Mouse (Mus musculus): ENCODE results near the gene Rpp30.

Gene Rpp30

DNA sequence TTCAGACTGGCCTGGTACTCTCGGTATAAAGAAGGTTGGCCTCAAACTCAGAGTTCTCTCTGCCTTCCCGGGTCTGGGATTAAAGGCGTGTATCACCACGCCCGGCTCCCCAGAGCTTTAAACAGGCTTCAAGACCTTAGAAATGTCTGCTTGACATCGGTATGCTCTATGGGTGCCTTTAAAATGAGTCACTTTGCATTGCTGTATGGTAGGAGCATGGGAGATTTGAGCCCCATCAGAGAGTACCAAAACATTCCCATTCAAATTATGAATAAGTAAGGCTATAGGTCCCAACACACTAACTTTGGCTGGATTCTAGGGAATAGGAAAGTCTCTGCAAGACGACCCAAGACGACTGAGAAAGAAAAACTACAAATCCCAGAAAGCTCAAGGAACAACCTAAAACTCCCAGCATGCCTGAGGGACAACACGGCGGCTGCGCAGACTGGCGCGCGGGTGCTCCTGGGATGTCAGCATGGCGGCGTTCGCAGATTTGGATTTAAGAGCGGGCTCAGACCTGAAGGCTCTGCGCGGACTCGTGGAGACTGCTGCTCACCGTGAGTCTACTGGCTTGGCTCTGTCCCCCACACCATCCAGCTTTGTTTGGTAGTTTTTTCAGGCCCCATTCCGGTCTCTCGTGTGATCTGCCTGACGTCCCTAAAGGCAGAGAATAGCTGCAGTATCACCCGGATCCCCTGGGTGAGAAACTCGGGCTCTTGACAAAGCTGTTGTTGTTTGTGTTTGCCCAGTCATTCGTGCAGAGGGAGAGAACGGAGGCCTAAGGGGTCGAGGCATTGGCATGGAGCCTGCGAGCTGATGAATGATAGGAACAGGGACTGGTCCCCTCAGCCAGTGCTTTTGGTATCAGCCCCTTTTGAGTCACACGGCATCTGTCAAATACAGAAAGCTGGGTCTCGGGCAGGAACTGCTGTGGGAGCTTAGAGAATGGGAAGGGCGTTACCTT, at the start of gene Rpp30:
Rpp30 (plus strand) TSS at position 455 of the 964 bp plus-strand sequence.
- peak; percentile 65 to 75 for DNase-seq (ENCODE audit: low spot score in 2 of 2)

DNA sequence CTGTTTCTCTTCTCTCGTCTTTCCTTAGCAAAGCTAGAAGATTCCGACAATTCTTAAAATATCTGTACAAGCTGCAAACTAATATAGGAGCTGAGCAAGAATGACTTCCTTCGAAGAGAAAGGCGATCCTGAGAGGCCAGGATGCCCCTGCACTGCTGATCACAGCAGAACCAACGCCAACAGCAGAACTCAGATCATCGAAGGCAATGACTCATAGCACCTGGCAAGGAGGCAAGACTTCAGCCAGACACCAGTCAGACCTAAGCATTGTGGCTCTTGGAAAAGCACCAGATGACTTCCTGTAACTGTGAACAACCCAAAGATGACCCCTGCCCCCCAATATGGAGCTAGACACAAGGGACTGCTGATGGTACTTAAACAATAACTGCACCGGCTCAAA, 37.5 kb upstream of the Rpp30 start:
- no peak for DNase-seq (ENCODE audit: low spot score in 2 of 2)

DNA sequence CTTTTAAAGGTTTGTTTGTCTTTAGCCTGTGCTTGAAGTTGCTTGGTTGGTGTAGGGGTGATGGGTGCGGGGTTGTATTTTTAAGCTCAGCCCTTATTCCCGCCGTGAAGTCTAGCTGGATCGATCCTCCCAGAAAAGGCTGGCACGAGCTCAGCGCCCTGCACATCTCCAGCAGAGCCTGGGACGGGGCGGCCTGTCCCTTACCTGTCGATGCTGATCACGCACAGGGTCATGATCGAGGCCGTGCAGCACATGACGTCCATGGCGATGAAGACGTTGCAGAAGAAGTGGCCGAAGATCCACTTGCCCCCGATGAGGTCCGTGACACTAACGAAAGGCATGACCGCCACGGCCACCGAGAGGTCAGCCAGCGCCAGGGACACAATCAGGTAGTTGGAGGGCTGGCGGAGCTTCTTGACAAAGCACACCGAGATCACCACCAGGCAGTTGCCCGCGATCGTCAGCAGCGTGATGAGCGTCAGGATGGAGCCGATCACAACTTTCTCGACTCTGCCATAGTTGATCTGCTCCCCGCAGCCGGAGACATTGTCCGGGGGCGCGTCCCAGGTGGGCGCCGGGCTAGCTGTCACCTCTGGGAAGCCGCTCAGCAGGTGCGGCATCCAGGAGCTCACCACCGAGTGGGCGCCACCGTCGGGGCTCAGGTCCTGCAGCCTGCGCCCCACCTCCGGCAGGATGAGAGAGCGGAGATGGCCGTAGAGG, 26.9 kb upstream of the Rpp30 start:
- DNase-seq (ENCODE audit: low spot score in 2 of 2): no peak

DNA sequence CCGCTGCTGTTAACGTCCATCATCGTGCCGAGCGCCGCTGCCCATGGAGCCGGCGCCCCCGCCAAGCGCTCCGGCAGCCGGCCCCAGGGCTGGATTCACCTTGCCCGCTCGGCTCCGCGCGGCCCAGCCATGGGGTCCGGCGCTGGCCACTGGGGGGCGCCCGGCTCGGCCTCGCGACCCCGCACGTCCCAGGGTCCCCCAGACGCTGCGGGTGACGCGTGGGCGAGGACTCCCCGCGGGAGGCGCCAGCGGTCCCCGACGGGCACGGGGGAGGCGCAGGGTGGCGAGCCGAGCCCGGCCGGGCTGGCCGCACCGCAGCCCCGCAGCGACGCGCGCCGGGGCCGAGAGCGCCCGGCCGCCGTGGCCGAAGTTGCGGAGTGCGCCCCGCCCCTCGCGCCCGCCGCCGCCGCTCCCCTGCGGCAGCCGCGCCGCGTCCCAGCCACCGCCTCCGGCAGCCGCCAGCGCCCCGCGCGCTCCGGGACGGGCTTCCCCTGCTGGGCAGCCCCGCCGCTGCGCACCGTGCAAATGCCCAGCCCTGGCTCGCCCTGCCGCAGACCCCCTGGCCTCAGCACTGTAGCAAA, 26.2 kb upstream of the Rpp30 start, which contains the start of gene Htr7:
Htr7 (minus strand) TSS at position 277 of the 581 bp plus-strand sequence.
- DNase-seq (ENCODE audit: low spot score in 2 of 2): no peak

DNA sequence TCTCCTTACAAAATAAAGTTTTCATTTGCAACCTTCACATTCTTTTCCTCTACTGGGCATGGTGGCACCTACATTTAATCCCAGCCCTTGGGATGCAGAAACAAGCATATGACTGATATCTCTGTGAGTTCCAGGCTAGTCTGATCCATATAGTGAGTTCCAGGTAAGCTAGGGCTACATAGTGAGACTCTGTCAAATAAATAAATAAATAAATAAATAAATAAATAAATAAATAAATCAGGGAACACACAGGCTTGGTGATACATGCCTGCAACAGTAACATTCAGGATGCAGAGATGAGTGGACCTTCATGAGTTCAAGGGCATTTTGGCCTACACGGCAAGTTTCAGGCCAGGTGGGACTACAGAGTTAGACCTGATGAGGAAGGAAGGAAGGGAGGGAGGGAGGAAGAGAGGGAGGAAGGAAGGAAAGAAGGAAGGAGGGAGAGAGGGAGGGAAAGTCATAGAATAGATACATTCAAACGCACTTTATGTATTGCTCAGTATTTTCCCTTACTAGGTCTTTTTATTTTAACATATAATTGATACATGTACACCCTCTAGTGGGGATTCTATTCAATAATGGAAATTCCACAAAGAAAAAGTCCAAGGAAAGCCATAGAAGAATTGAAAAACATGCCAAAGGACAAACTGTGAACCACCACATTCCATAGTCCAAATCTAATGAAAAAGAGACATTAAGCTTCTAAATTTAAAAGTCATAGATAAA, 20.6 kb upstream of the Rpp30 start:
- no peak for DNase-seq (ENCODE audit: low spot score in 2 of 2)

- DNase-seq (ENCODE audit: low spot score in 2 of 2): peak in 1 of 2 experiments; percentile 7
Observed at GRCm38 (mm10) chr19:36082606-36083261, 782 bp upstream of the Rpp30 start.

DNA sequence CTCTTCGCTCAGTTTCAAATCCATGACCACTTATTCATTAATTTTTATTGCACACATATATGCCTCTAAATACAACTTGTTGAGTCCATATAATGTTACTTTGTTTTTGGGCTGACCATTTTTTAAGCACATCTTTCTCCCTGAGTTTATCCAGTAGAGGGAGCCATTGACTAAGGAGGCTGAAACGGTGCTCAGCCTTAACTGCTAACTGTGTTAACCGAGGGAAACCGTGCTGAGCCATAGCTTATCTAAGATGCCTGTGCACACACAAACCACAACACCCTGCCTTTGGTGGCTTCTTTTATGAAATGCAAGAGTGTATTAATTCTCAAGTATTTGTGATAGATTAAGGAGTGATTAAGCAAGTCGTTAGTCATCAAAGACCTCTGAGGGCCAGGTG, 7.3 kb downstream of the Rpp30 start:
- no peak for DNase-seq (ENCODE audit: low spot score in 2 of 2)

DNA sequence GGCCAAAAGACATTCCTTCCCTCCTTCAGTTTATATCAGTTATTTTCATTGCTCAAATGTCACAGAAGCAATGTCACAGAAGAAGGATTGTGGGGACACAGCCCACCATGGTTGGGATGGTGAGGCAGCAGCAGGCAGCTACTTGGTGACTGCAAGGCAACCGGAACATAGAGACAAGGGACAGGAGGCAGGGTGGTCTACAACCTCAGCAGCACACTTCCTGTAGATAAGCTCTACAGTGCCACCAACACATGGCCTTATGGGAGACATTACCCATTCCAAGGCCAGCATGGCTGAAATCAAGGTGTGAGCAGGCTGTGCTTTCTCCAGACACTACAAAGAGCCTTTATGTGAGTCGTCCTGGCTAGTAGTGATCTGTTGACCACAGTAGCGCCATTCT, 13.7 kb downstream of the Rpp30 start:
- no peak for DNase-seq (ENCODE audit: low spot score in 2 of 2)

GRCm38 (mm10) chr19:36098265-36098664, 14.7 kb downstream of the Rpp30 start:
- no peak for DNase-seq (ENCODE audit: low spot score in 2 of 2)

DNA sequence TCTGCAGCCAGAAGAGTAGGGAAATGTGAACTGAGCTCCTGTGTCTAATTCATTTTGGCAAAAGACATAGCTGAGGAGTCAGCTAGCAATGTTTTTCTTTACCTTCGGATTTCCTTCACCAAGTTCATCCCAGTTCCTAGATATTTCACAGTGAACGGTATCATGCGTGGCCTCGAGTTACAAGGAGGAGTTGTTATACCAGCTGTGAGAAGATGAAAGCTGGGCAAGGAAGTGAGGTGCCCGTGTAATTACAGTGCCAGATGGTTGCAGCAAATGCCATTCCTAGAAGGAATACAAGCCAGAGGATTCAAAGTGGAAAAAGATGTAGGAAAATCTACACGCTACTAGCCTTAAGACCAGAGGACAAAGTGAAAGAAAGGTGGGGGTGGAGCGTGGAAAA, 15.4 kb downstream of the Rpp30 start:
- no peak for DNase-seq (ENCODE audit: low spot score in 2 of 2)

DNA sequence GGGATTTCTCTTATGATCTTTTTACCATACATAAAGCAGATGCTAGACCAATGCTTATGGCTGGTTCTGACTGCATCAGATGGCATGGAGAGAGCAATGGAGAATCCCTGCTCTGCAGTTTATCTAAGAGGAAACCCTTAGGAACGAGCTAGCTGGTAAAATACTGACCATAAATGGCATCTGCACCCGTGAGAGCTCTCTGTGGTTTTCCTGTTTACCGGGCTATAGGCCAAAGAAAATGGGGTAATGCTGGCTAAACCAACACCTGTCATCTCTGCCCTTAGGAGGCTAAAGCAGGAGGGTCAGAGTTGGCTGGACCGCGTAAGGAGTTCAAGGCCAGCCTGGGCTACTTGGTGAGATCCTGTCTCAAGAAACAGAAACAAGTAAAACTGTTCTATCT, 20.4 kb downstream of the Rpp30 start:
- no peak for DNase-seq (ENCODE audit: low spot score in 2 of 2)

- no peak for DNase-seq (ENCODE audit: low spot score in 2 of 2)
Observed at GRCm38 (mm10) chr19:36109318-36109944, 25.9 kb downstream of the Rpp30 start.

DNA sequence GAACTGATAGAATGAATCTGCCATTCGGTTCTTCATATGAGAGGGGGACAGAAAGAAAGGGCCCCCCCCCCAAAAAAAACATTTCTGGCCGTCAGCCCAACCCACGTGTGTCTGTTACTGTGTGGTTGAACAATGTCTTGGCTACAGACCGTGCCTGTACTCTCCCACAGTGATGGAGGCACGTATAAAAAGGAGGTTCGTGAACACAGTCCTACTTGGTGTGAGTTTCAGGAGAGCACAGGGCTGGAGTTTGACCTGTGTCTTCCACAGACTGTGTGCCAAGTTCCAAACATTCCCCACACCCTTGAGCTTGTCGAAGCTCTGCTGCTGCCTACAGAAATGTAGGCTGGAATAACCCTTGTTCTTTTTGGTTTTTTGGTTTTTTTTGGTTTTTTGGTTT, 26.9 kb downstream of the Rpp30 start:
- DNase-seq (ENCODE audit: low spot score in 2 of 2): no peak

- no peak for DNase-seq (ENCODE audit: low spot score in 2 of 2)
Observed at GRCm38 (mm10) chr19:36111054-36111895, 27.8 kb downstream of the Rpp30 start.

DNA sequence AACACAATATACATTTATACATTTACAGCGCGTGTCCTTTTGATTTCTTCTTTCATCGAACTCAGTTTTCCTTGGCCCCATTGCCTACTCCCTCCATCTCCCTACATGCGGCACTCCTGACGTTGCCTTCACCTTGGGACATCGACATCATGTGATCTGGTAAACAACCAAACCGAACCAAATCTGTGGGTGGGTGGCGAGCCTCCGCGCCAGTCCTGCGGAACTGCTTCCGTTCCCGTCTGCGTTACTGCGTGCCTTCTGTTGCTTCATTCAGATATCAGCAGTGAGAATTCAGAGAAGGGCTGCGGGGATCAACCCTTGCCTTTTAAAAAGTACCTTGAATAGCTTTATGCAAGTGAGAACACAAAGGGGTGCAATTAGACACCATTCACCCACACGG, 28.5 kb downstream of the Rpp30 start:
- no peak for DNase-seq (ENCODE audit: low spot score in 2 of 2)

DNA sequence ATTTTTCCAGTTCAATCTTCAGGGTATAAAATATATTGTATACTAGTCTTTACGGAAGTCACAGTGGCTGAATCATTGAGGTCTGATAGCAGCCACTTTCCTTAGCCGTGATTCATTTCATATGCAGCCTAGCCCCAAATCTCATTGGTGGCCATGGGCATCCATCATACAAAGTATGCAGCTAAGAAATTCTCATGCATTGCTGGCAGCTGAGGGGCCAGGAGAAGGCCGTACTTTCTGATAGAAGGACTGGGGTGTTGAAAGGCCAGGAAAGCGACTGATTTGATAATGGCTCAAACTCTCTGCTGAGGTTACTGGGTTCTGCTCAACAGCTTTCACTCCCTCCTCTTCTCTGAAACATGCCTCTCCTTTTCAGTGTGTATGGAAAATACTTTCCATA, 32.7 kb downstream of the Rpp30 start:
- no peak for DNase-seq (ENCODE audit: low spot score in 2 of 2)

DNA sequence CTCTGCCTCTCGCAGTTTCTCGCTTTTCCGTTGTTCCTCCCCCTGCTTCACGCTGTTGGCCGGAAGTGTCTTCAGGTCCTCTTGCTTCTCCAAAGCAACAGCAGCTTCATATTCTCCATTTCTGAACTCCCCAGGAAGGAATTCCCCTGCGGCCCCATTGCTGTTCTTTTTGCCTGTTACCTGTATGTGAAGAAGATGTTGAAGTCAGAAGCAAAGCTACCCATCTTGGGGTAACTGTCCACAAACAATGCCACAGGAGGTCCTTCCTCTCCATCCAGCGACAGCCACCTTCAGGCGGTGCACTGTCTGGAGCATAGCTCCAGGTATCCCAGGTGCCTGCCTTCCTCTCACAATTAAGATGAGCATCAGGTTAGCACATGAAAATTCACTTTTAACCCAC, 35.7 kb downstream of the Rpp30 start:
- no peak for DNase-seq (ENCODE audit: low spot score in 2 of 2)

DNA sequence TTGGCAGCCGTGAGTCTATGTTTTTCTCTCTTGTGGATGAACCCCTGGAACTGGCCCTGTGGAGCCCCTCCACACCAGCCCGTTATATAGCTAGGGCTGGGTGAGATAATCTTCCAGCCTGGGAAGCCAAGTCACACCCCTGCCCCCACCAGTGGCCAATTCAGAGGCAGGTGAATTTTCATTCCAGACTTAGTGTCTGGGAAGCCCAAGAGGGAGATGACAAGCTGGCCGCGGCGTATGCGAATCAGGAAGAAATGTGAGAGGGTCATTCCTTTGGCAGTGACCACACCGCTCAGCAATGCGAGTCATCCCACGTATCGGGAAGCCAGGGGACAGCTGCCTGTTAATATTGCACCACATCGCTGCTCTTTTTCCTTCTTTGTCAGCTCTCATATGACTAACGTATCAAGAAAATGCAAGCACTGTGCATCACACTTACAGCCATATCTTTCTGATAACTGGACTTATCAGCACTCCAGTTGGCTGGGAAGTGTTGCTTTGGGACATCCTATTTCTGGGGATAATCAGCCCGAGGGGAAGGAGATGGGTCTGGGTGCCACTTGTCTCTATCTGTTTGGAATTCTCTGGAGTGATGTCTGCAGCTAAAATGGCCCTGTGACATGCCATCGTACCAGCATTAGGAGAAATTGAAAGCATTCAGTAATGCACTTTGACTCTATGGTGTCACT, 36.4 kb downstream of the Rpp30 start, which contains the start of gene Ankrd1:
Ankrd1 (minus strand) TSS at position 317 of the 689 bp plus-strand sequence.
- DNase-seq (ENCODE audit: low spot score in 2 of 2): no peak

DNA sequence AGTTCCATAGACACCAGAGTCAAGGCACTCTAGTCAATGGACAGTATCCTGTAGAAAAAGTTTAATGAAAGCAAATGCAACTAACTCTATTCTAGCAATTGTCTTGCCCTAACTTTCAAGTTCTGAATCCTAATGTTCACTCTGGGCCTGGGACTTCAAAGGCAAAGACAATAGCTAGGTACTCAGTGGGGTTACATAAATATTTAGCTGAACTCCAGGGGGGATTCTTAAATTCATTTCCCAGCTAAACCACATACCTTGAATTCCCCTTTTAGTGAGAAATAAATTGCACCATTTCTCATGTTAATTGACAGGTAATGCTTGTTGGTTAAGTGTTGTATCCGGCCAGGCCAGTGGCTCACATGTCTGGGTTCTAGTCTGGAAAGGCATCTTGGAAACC, 40.7 kb downstream of the Rpp30 start:
- DNase-seq (ENCODE audit: low spot score in 2 of 2): no peak

All from spleen, postnatal 14 days (tissue).